Mouse (Mus musculus) layer of hippocampus, adult 2 months (tissue): ENCODE data around the gene Ugt1a10. TPM values are rescaled to one million over a fixed set of nuclear protein-coding genes. Genes with fewer than 3 reads are reported as not detected.

ENCODE experiments used
- DNase-seq, 2 experiments: peaks; one replicate each; pipeline ENCODE4 v3.0.0; 2022; ENCODE audit warnings: low spot score in 2 of 2
- H3K27ac ChIP-seq: fragments of 200-600 bp; 2 replicates; pipeline ENCODE4 v1.8.1; 2022
- H3K4me3 ChIP-seq: fragments of 200-600 bp; 2 replicates; pipeline ENCODE4 v1.8.1; 2022; ENCODE audit warnings: mild to moderate bottlenecking
- CTCF ChIP-seq: fragments of 200-600 bp; conservative IDR thresholded peaks from 2 replicates; pipeline ENCODE4 v1.8.1; 2022; ENCODE audit warnings: antibody characterized with exemption, mild to moderate bottlenecking, moderate library complexity
- microRNA-seq, 2 experiments: library from miRNA; unstranded; fragments of <30 nt; microRNA quantifications; one replicate each; pipeline ENCODE4 v1.2.0; 2021
- total RNA-seq, 2 experiments: library from RNA; stranded (reverse); gene quantifications; 2 replicates each; pipeline ENCODE4 v1.2.3; 2021

The Ugt1a10 gene
- total RNA-seq, 2 experiments from 2014 or later: not detected

DNA sequence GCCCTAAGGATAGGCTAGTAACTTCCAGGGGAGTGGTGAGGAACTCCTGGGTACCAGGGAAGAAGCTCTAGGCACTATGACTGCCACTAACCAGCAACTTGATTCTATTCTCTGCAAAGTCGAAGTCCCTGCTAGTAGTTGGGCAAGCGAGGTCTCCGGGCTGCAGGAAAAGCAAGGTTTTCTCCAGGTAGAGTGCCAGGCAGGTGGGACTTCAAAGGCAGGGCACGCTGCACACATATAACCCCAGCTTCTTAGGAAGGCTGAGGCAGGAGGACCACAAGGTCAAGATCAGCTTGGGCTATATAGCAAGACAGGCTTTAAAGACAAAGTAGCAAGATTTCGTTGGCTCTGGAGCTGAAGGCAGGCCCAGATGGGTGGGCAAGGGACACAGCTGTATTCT is 208.6 kb downstream of the Ugt1a10 start:
- Histone ChIP-seq H3K27ac (no peak overlapping the region), H3K4me3 (no peak overlapping the region)
- no peak for TF ChIP-seq CTCF
- no peak for DNase-seq

DNA sequence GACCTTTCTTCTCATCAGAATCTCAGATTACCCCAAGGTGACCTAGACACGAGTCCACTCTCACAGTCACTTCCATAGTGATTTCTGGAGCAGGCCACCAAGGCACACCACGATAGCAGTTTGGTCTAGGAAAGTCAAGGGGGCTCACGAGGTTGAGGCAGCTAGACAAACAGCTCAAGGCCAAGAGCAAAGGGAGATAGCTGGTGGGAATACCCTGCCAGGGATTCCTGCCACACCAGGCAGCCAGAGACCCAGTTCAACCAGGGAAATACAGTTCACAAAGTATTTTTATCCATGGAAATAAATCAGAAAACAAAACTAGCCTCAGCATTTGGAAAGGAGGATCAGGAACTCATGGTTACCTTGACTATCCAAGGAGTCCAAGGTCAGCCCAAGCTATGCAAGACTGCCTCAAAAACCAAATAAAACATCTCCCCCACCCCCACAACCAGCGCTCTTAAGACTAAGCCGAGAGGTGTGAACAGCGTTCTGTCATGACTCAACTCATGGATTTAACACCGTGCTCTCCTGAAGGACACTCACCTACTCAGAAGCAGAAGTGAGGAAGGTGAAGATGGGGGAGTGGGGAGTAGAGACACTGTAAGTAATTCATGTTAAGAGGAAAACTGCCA is 209.2 kb downstream of the Ugt1a10 start:
- Histone ChIP-seq H3K27ac (no peak overlapping the region), H3K4me3 (no peak overlapping the region)
- no peak for TF ChIP-seq CTCF
- no peak for DNase-seq

- no peak overlapping the region for H3K4me3 ChIP-seq
- H3K27ac ChIP-seq: no peak overlapping the region
- no peak for DNase-seq
- TF ChIP-seq CTCF: no peak
Observed at GRCm38 (mm10) chr1:88264869-88265240, 209.7 kb downstream of the Ugt1a10 start.

- TF ChIP-seq CTCF: no peak
- Histone ChIP-seq H3K27ac (no peak overlapping the region), H3K4me3 (no peak overlapping the region)
- DNase-seq: no peak
Observed at GRCm38 (mm10) chr1:88266123-88266522, 210.9 kb downstream of the Ugt1a10 start.

DNA sequence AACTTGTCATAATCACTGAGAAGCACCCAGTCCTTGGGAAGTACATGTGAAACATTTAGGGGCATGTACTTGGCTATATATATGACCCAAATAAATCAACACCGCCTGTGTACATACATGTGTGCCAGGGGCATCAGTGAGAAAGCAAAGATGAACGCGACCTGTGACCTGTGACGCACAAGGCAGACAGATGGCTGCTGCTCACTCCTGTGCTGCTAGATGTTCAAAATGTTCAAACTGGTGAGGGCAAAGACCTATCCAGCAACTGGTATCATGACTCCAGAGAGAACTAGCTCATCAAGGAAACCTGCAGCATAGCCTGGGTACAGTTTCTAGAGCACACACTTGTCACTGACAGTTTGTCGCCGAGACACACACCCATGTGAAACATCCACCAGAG is 212.3 kb downstream of the Ugt1a10 start:
- H3K27ac ChIP-seq: no peak overlapping the region
- H3K4me3 ChIP-seq: no peak overlapping the region
- DNase-seq: no peak
- TF ChIP-seq CTCF: no peak

DNA sequence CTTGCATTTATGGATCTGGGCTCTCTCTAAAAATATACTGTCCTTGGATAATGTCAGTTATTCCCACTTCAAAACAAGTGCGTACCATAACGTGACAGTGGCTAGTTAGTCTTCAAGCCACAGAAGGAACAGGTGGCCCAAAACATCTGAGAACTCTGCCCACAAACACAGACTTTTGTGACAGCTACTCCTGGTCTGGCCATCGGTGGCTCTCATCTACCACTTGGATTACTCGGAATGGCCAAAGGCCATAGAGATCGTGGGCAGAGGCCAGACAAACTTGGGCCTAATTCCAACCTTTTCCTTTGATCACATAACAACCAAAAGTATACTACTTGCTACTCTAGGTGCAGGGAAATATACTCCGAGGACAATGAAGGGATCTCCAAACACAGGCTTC is 212.9 kb downstream of the Ugt1a10 start:
- DNase-seq: no peak
- no peak for TF ChIP-seq CTCF
- Histone ChIP-seq H3K4me3 (no peak overlapping the region), H3K27ac (no peak overlapping the region)

Small RNA genes within 50 kb of the gene (microRNA-seq; reads per million reads assigned to microRNA genes)
- gene Gm25198: 0 reads per million in 2 experiments

Other genes starting within 250 kb of the Ugt1a10 start
- gene Dgkd, start 202.1 kb upstream of the Ugt1a10 start, total RNA-seq: 100 to 1,000 TPM; 103 to 117 TPM
- gene Usp40, start 46.8 kb upstream of the Ugt1a10 start, total RNA-seq: 10 to 100 TPM; 22.9 to 26.7 TPM
- not detected for gene Ugt1a9, start 15.4 kb downstream of the Ugt1a10 start, total RNA-seq
- not detected for gene Ugt1a8, start 32.4 kb downstream of the Ugt1a10 start, total RNA-seq
- gene Ugt1a7c, start 39.7 kb downstream of the Ugt1a10 start, total RNA-seq: under 1 TPM; 0.44 to 0.59 TPM
- gene Ugt1a6b, start 47.9 kb downstream of the Ugt1a10 start, total RNA-seq: under 1 TPM in 1 of 2 experiments, not detected in 1; 0.54 TPM
- gene Ugt1a6a, start 79.4 kb downstream of the Ugt1a10 start, total RNA-seq: 1 to 10 TPM in 1 of 2 experiments, under 1 TPM in 1; 0.59 to 1.3 TPM
- gene Ugt1a5, start 110.6 kb downstream of the Ugt1a10 start, total RNA-seq: under 1 TPM in 1 of 2 experiments, not detected in 1; 0.44 TPM
- not detected for gene Ugt1a2, start 145.2 kb downstream of the Ugt1a10 start, total RNA-seq
- 1 to 10 TPM; 2.9 to 3.8 TPM for gene Dnajb3, start 150.4 kb downstream of the Ugt1a10 start, total RNA-seq
- not detected for gene Ugt1a1, start 156.6 kb downstream of the Ugt1a10 start, total RNA-seq
- under 1 TPM in 1 of 2 experiments, not detected in 1; 0.38 TPM for gene Mroh2a, start 171.6 kb downstream of the Ugt1a10 start, total RNA-seq
- gene Hjurp, start 222.2 kb downstream of the Ugt1a10 start, total RNA-seq: 10 to 100 TPM; 31.9 to 35.3 TPM
- gene Trpm8, start 222.3 kb downstream of the Ugt1a10 start, total RNA-seq: under 1 TPM in 1 of 2 experiments, not detected in 1; 0.12 TPM